Mouse (Mus musculus) midbrain, embryonic 11.5 days (tissue): ENCODE measurements around the gene Atp8a1. TPM values are rescaled to one million over a fixed set of nuclear protein-coding genes. Genes with fewer than 3 reads are reported as not detected.

Experiments used
- ATAC-seq: fragments of 200-750 bp; cut with Nextera tagmentation; 2 replicates; pipeline ENCODE4 v1.8.0; 2017; ENCODE audit warnings: moderate TSS enrichment, moderate library complexity; ENCODE audit not compliant: low FRiP score
- DNase-seq: peaks from one replicate; pipeline ENCODE4 v3.0.0; 2015; ENCODE audit warnings: low spot score; ENCODE audit errors: missing footprints
- H3K27ac ChIP-seq: fragments of 300-500 bp; sonication (generic); 2 replicates; pipeline ENCODE4 v1.5.1; 2014; ENCODE audit warnings: low read depth, low read length
- H3K27me3 ChIP-seq: fragments of 300-500 bp; sonication (generic); 2 replicates; pipeline ENCODE4 v1.6.1; 2014; ENCODE audit warnings: mild to moderate bottlenecking, low read length, moderate library complexity, mixed read lengths; ENCODE audit not compliant: control insufficient read depth, insufficient read depth
- H3K36me3 ChIP-seq: fragments of 300-500 bp; sonication (generic); 2 replicates; pipeline ENCODE4 v1.6.1; 2014; ENCODE audit warnings: mild to moderate bottlenecking, low read length, moderate library complexity, mixed read lengths; ENCODE audit not compliant: control insufficient read depth, insufficient read depth
- H3K4me1 ChIP-seq: fragments of 300-500 bp; sonication (generic); 2 replicates; pipeline ENCODE4 v1.6.1; 2014; ENCODE audit warnings: low read length; ENCODE audit not compliant: control insufficient read depth, insufficient read depth
- H3K4me2 ChIP-seq: fragments of 300-500 bp; sonication (generic); 2 replicates; pipeline ENCODE4 v1.6.1; 2014; ENCODE audit warnings: mild to moderate bottlenecking, moderate library complexity
- H3K4me3 ChIP-seq: fragments of 300-500 bp; sonication (generic); 2 replicates; pipeline ENCODE4 v1.5.1; 2014; ENCODE audit warnings: low read depth, low read length
- H3K9ac ChIP-seq: fragments of 300-500 bp; sonication (generic); 2 replicates; pipeline ENCODE4 v1.6.1; 2014; ENCODE audit warnings: low read length
- H3K9me3 ChIP-seq: fragments of 300-500 bp; sonication (generic); 2 replicates; pipeline ENCODE4 v1.6.1; 2016; ENCODE audit warnings: low read length; ENCODE audit not compliant: control insufficient read depth
- WGBS: fragments of 180-500 bp; shearing (Covaris S2); extraction: QIAGEN DNeasy Blood & Tissue Kit; methylation state at CpG from one replicate; pipeline ENCODE4 v1.1.7; 2014; 5-methylcytosine and 5-hydroxymethylcytosine counted together
- polyA plus RNA-seq: library from polyadenylated mRNA; unstranded; fragments of >200 nt; fragmentation: Nextera tagmentation; extraction: Ambion mirVana; gene quantifications from 2 replicates; pipeline ENCODE4 v1.2.1, GENCODE M21; 2014

The Atp8a1 gene
- polyA plus RNA-seq, 1 experiment from 2014 or later: 31.9 TPM

DNA sequence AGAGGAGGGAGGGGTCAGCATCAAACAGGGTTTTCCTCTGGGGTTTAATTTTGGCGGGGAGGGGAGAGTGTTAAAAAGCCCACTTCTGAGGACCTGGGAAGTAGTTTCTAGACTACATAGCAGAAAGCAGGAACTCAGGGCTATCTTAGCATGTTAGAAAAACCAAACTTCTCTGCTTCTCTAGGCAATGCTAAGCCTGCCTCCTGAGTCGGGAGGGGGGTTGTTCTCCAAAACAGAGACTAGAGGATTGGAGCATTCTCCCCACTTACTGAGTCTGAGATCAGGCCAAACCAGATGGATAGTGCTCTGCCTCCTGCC lies 237.8 kb downstream of the Atp8a1 start:
- peak overlapping the region; percentile 52 for H3K4me3 ChIP-seq

DNA sequence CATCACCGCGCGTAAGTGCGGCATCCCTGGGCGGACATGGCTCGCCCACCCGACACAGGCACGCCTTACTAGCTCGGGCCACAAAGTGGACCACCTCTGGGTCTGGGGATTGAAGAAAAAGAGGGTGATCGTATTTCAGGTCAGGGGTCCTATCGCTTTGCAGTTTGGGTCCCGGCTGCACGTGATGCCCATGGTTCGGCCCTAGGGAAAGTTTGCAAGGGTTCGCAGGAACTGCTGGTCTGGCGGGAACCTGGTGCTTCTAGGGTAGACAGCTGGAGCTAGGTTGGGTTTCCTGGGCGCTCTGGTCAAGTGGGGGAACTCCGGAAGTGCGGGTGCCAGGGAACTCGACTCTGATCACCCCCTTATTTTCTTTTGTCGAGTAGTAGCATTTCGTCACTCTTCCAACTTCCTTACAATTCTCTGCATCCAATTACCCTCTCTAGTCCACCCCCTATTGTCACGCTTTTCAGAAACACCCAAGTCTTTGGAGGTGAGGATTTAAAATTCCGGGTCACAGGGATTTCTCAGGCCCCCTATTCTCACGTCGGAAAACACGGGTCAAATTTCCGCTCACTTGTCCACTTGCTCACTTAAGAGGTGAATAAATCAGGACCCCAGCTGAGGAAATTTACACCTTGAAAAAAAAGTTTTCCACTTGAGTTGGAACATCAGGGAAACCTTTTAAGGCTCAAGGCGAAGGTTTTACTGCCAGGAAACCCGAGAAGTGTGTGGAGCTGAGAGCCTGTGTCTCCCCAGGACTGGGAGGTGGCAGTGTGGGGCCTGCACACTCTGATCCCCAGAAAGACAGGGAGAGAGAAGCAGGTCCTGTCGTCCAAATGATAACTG lies 238.3 kb downstream of the Atp8a1 start:
- DNase-seq: peak; percentile 90
- Histone ChIP-seq H3K27me3 (peaks cover 74% of the 10 kb centered on the region), H3K4me2 (peak overlapping the region; percentile 59), H3K9me3 (no peaks in the 10 kb centered on the region), H3K4me1 (peaks cover 15% of the 10 kb centered on the region), H3K4me3 (peak overlapping the region; percentile 52), H3K27ac (peak overlapping the region; percentile 40), H3K9ac (peak overlapping the region; percentile 68), H3K36me3 (no peaks in the 10 kb centered on the region)
- ATAC-seq: peak; percentile 10
- under 1% methylated on average over 31 of the region's 31 CpGs for WGBS

More for the DNA sequence above, 237.8 kb downstream of the Atp8a1 start:
- Histone ChIP-seq H3K9ac (peak overlapping the region; percentile 68), H3K27ac (no peak overlapping the region), H3K4me2 (peak overlapping the region; percentile 59), H3K4me1 (peaks cover 15% of the 10 kb centered on the region), H3K36me3 (no peaks in the 10 kb centered on the region), H3K27me3 (peaks cover 78% of the 10 kb centered on the region), H3K9me3 (no peaks in the 10 kb centered on the region)
- 13% methylated on average over 2 of the region's 2 CpGs for WGBS
- DNase-seq (peak; percentile 90), ATAC-seq (no peak)

DNA sequence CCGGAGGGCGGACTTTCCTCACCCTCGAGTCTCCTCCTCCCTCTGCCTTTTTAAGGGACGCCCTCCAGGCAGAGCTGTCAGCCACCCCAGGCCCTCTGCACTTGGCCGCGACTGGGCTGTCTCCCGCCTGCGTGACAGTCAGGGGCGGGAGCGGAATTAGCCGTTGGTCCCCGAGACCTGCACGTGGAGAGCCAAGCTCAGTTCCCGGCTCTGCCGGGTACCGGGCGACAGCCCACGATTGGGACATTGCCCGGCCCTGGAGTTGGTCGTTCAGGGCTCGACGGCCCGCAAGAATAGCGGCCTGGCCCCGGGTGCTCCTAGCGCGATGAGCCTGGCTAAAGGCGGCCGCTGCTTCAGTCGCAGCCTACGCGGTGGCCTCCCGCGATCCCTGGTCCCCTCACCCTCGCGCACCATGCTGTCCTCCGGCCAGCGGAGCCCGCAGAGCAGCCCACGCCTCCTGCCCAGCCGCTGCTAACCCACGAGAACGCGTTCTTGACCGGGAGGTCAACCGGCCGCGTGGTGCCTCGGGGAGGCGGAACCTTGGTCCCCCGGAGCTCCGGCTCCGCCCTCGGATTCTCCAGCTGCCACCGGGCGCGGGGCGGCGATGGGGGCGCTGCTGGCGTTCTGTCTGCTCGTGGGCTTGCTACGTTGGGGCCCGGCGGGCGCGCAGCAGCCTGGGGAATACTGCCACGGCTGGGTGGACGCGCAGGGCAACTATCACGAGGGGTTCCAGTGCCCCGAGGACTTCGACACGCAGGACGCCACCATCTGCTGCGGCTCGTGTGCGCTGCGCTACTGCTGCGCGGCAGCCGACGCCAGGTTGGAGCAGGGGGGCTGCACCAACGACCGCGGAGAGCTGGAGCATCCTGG lies 239.2 kb downstream of the Atp8a1 start, which contains the start of gene Shisa3:
Shisa3 (plus strand) TSS at position 79 of the 870 bp plus-strand sequence.
- ATAC-seq (peak; percentile 88), DNase-seq (peak; percentile 97)
- Histone ChIP-seq H3K4me2 (peak within 1 kb of the TSS; percentile 59), H3K27me3 (peaks cover 77% of the 10 kb centered on the region), H3K9me3 (no peaks in the 10 kb centered on the region), H3K36me3 (no peaks in the 10 kb centered on the region), H3K4me1 (peaks cover 15% of the 10 kb centered on the region), H3K9ac (peak within 1 kb of the TSS; percentile 68), H3K4me3 (peak within 1 kb of the TSS; percentile 52), H3K27ac (peak within 1 kb of the TSS; percentile 40)
- WGBS: under 1% methylated on average over 83 of the region's 86 CpGs

DNA sequence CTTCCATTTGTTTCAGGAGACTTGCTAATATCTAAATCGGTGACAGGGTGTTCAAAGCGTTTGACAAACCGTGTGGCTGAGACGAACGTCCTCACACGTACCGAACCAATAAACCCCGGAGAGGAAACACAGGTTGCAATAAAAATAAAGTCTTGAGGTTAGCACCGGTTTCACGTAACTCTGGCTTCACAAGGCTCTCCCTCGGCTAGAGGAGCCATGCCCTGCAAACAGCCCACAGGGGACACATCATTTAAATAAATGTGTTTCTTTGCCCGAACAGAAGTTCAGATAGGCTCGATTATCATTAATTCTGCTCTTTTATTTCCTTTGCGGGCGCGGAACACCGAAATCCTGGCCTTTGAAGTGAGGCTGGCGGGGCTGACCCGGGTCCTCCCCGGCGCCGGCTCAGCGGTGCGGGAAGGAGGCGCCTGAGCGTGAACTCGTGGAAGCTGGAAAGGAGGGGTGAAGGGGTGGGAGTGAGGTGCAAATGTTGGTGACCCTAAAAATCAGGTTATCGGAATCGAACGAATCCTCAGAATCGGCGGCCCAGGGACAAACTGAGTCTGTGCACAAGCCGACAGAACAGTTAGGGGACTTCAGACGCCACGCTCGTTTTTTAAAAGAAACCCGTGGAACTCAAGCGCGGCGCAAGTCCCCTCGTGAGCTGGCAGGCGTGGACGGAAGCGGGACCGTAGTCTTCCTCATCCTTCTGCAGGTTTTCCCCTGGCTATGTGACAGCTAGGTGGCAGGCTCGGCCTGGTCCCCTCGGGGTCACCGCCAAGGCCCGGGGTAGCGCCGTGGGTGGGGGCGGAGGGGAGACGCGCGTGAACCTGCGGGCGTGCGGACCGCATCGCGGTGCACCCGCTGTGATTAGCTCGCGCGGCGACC lies 240.1 kb downstream of the Atp8a1 start:
- H3K9ac ChIP-seq: peak overlapping the region; percentile 68
- H3K27ac ChIP-seq: peak overlapping the region; percentile 40; the same call in 1 of the 2 replicates
- no peaks in the 10 kb centered on the region for H3K36me3 ChIP-seq
- H3K4me1 ChIP-seq: peaks cover 15% of the 10 kb centered on the region
- peaks cover 78% of the 10 kb centered on the region for H3K27me3 ChIP-seq
- H3K4me2 ChIP-seq: peak overlapping the region; percentile 59
- under 1% methylated on average over 66 of the region's 66 CpGs for WGBS
- DNase-seq (peak; percentile 97), ATAC-seq (peak; percentile 73)
- no peaks in the 10 kb centered on the region for H3K9me3 ChIP-seq
- H3K4me3 ChIP-seq: peak overlapping the region; percentile 52

DNA sequence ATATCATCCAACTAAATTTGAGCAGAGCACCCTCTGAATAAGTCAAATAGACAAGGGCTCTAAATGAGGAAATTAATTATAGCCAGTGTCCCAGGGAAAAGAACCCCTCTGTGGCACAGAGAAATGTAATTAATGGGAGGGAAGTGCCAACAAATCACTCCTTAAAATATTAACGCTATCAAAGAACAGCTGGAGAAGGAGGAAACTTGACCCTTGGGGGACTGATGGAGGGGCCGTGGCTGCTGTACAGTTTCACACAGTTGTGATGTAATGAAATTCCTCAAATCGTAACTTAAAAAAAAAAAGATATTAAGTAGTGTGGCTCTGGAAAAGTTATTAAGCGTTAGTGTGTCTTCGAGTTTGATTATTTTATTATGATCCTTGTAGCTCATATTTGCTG lies 241.3 kb downstream of the Atp8a1 start:
- no peaks in the 10 kb centered on the region for H3K9me3 ChIP-seq
- peaks cover 72% of the 10 kb centered on the region for H3K27me3 ChIP-seq
- no peak overlapping the region for H3K9ac ChIP-seq
- DNase-seq: no peak
- H3K27ac ChIP-seq: no peak overlapping the region
- ATAC-seq: no peak
- no peak overlapping the region for H3K4me3 ChIP-seq
- WGBS: 46% methylated on average over 5 of the region's 5 CpGs
- no peaks in the 10 kb centered on the region for H3K36me3 ChIP-seq
- no peak overlapping the region for H3K4me2 ChIP-seq
- peaks cover 15% of the 10 kb centered on the region for H3K4me1 ChIP-seq

DNA sequence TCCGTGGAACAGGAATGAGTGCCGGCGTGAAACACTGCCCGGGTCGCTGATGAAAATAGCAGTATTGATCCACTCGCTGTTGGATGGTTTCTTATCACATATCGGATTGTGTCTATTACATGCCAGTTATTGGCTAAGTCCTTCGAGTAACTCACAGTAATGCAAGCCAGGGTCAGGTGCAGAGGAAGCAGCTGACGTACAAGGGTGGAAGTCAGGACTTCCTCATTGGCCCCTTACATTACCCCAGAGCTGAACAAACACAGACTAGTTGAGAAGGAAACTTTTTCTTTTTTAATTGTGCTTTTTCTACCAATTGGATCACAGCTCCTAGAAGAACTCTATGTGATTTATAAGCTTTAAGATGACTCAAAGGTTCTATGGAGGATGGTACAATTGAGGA lies 247.3 kb downstream of the Atp8a1 start:
- peaks cover 19% of the 10 kb centered on the region for H3K27me3 ChIP-seq
- no peaks in the 10 kb centered on the region for H3K36me3 ChIP-seq
- no peaks in the 10 kb centered on the region for H3K9me3 ChIP-seq
- H3K4me3 ChIP-seq: no peak overlapping the region
- H3K9ac ChIP-seq: no peak overlapping the region
- no peaks in the 10 kb centered on the region for H3K4me1 ChIP-seq
- H3K4me2 ChIP-seq: no peak overlapping the region
- no peak for ATAC-seq
- no peak for DNase-seq
- WGBS: 86% methylated on average over 9 of the region's 9 CpGs
- no peak overlapping the region for H3K27ac ChIP-seq

DNA sequence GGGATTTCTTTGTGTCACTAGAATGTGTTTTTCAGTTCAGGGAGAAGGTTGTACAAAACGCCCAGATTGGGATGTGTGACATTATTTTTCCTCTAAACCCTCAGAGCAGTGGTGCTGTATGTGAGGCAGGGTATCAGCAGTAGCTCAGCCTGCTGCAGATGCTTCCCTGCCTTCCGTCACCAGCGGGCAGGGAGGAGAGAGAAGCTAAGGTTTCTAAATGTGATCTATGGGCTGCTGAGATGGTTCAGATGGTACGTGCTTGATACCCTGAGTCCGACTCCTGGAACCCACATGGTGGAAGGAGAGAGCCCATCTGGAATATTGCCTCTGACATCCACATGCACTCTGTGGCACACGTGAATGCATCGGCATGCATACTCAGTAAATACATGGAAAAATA lies 251.6 kb downstream of the Atp8a1 start:
- no peaks in the 10 kb centered on the region for H3K36me3 ChIP-seq
- no peak overlapping the region for H3K4me3 ChIP-seq
- 0 out of 2 replicates have a peak, but pooled peaks cover 2% of the 10 kb centered on the region for H3K27me3 ChIP-seq
- 82% methylated on average over 7 of the region's 7 CpGs for WGBS
- H3K4me1 ChIP-seq: no peaks in the 10 kb centered on the region
- H3K27ac ChIP-seq: no peak overlapping the region
- no peak overlapping the region for H3K4me2 ChIP-seq
- DNase-seq (no peak), ATAC-seq (no peak)
- H3K9ac ChIP-seq: no peak overlapping the region
- H3K9me3 ChIP-seq: no peaks in the 10 kb centered on the region

DNA sequence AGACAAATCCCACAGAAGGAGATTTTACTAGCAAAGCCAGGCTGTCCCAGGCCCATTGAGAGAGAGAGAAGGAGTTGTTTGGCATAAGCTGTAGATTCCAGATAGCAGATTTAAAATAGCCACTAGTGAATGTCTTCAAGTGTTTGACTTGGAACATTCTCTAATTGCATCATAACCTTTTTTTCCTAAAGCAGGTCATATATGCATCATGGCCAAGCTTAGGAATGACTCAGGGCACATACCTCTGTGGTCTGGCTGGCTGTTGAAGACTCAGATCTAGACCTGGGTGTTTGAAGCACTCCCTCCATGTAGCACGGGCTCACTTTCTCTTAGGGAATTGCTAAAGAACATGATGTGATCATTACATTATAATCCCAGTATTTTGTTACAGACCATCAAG lies 252.2 kb downstream of the Atp8a1 start:
- Histone ChIP-seq H3K9ac (no peak overlapping the region), H3K36me3 (no peaks in the 10 kb centered on the region), H3K9me3 (no peaks in the 10 kb centered on the region), H3K27me3 (no peaks in the 10 kb centered on the region), H3K27ac (no peak overlapping the region), H3K4me2 (no peak overlapping the region), H3K4me1 (no peaks in the 10 kb centered on the region), H3K4me3 (no peak overlapping the region)
- DNase-seq (no peak), ATAC-seq (no peak)
- 87% methylated on average over 1 of the region's 1 CpGs for WGBS
